Mouse (Mus musculus): ENCODE data around the gene Vmn1r203. TPM values are rescaled to one million over a fixed set of nuclear protein-coding genes. Genes with fewer than 3 reads are reported as not detected.

The Vmn1r203 gene
- polyA plus RNA-seq (2012): not detected in 2 replicates

DNA sequence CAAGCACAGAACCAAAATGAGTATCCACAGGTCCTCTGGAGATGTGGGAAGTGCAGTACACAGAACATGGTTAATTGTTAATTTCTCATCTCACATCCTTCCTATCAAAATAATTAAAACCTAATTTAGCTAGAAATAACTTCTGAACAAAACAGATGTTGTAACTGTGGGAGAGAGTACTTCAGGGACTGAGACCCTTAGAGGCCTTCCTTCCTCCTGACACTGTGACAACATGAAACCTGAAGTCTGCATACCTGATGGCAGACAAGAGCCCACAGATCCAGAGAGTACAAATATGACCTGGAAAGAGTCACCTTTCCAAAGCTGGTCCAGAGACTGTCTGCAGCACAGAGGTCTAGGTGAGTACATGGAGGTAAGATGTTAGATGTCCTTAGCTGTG is at the start of gene Vmn1r203:
Gene Vmn1r203, plus strand, starts transcription at position 301 of the 400 bp plus-strand sequence.

DNA sequence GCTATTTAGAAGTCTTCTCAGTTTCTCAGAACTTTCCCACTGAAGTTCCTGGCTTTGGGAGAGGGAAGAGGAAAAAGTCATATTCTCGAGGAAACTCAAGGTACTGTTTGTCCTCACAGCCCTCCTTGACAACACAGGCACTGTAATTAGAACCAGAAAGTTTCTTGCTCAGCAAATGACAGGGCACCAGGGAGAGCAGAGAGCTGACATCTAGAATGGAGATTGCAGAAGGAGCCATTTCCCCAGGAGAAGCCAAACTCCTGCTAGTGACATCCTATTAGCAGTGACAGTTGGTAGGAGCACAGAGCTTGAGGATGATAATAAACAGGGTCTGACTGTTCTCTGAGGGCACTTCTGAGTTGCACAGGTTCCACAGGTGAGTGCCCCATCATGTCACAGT is 46.3 kb upstream of the Vmn1r203 start, which contains the start of gene Vmn1r201:
Gene Vmn1r201, plus strand, starts transcription at position 301 of the 400 bp plus-strand sequence.

DNA sequence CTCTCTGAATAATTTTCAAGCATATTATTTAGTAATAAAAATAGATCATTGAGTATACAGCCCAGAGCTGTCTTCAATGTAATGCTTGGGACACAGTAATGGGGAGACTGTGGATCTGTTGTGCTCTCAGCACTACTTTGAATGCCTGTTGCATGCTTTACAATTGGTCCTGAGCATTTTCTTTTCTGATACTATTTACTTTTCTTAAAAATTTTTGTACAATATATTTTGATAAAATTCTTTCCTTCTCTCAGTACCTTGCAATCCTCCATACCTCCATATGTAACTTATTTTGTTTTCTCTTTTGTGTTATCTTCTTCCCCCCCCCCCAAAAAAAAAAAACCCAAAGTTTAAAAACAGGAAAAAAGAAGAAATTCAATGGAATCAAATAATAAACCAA is 12.6 kb upstream of the Vmn1r203 start, which contains the start of gene Vmn1r202:
Gene Vmn1r202, minus strand, starts transcription at position 101 of the 400 bp plus-strand sequence.

DNA sequence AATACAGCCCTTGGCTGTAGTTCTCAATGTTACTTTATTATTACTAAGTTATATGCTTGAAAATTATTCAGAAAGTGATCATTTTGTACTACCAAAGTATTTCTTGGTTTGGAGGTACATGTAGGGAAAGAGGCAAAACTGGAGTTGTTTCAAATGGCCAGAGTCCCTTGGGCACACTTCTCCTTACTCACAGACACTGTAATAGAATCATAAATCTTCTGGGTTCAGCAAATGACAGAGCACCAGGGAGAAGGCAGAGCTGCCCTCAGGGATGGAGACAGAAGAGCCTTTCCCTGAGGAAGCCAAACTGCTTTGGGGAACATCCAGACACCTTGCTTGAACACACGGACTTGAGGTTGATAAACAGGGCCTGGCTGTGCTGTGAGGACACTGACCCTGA is 35.0 kb downstream of the Vmn1r203 start, which contains the start of gene Vmn1r204:
Gene Vmn1r204, plus strand, starts transcription at position 301 of the 400 bp plus-strand sequence.

Other genes with a start within 250 kb of the Vmn1r203 start
- not detected in 2 replicates for gene Vmn1r195, start 247.6 kb upstream of the Vmn1r203 start, polyA plus RNA-seq (2012)
- gene Vmn1r196, start 228.2 kb upstream of the Vmn1r203 start, polyA plus RNA-seq (2012): not detected in 2 replicates
- not detected in 2 replicates for gene Vmn1r197, start 193.5 kb upstream of the Vmn1r203 start, polyA plus RNA-seq (2012)
- not detected in 2 replicates for gene Vmn1r198, start 167.8 kb upstream of the Vmn1r203 start, polyA plus RNA-seq (2012)
- gene Vmn1r199, start 138.3 kb upstream of the Vmn1r203 start, polyA plus RNA-seq (2012): not detected in 2 replicates
- not detected in 2 replicates for gene Vmn1r200, start 127.7 kb upstream of the Vmn1r203 start, polyA plus RNA-seq (2012)
- not detected in 2 replicates for gene Vmn1r201, start 46.2 kb upstream of the Vmn1r203 start, polyA plus RNA-seq (2012)
- not detected in 2 replicates for gene Vmn1r202, start 12.7 kb upstream of the Vmn1r203 start, polyA plus RNA-seq (2012)
- gene Vmn1r204, start 35.1 kb downstream of the Vmn1r203 start, polyA plus RNA-seq (2012): not detected in 2 replicates
- not detected in 2 replicates for gene Vmn1r205, start 74.9 kb downstream of the Vmn1r203 start, polyA plus RNA-seq (2012)
- 0.02 TPM in 1 of 2 replicates, not detected in the other for gene Vmn1r206, start 106.1 kb downstream of the Vmn1r203 start, polyA plus RNA-seq (2012)
- gene Vmn1r207-ps, start 211.5 kb downstream of the Vmn1r203 start, polyA plus RNA-seq (2012): not detected in 2 replicates